ENCODE assay signal across 11 mouse cellular contexts in genomic region chr10:75197817-75198216, GRCm38 (mm10).
"Had no signal": no experiment of that assay in that cellular context is flagged by ENCODE, and none has a peak within 500 bp of the region (broad histone marks: within the 10 kb centered on the region; RNA-seq: fewer than 3 reads in every experiment).

No protein-coding gene starts in this region.

- DNase-seq: lung, adult 18-20 months; lung, embryonic 14.5 days; lung, postnatal 10 days; lung, postnatal 4 days; midbrain, embryonic 14.5 days; retina, postnatal 1 day; right cerebral cortex, postnatal 14 days; spleen, adult 18-20 months; thymus, adult 2 months; thymus, postnatal 25 days; thymus, postnatal 4 days had no signal
